Mouse (Mus musculus) embryonic facial prominence, embryonic 12.5 days (tissue): ENCODE data around the gene Zcchc2. TPM values are rescaled to one million over a fixed set of nuclear protein-coding genes. Genes with fewer than 3 reads are reported as not detected.
A peak's percentile ranks its signal among the peaks of the same experiment; 100 is the strongest.

Experiments
- ATAC-seq: fragments of 200-750 bp; cut with Nextera tagmentation; 2 replicates; pipeline ENCODE4 v1.8.0; 2017; ENCODE audit not compliant: insufficient number of reproducible peaks, insufficient read depth, low FRiP score, low TSS enrichment
- H3K27ac ChIP-seq: fragments of 300-500 bp; sonication (generic); 2 replicates; pipeline ENCODE4 v1.5.1; 2016; ENCODE audit warnings: mild to moderate bottlenecking
- H3K27me3 ChIP-seq: fragments of 300-500 bp; sonication (generic); 2 replicates; pipeline ENCODE4 v1.6.1; 2016; ENCODE audit warnings: mild to moderate bottlenecking, moderate library complexity
- H3K36me3 ChIP-seq: fragments of 300-500 bp; sonication (generic); 2 replicates; pipeline ENCODE4 v1.6.1; 2016; ENCODE audit warnings: mild to moderate bottlenecking
- H3K4me1 ChIP-seq: fragments of 300-500 bp; sonication (generic); 2 replicates; pipeline ENCODE4 v1.6.1; 2016
- H3K4me2 ChIP-seq: fragments of 300-500 bp; sonication (generic); replicated peaks from 2 replicates; pipeline ENCODE4 v1.6.1; 2016; ENCODE audit warnings: mild to moderate bottlenecking, moderate library complexity
- H3K4me3 ChIP-seq: fragments of 300-500 bp; sonication (generic); 2 replicates; pipeline ENCODE4 v1.5.1; 2016; ENCODE audit warnings: mild to moderate bottlenecking
- H3K9ac ChIP-seq: fragments of 300-500 bp; sonication (generic); 2 replicates; pipeline ENCODE4 v1.6.1; 2016; ENCODE audit warnings: mild to moderate bottlenecking, moderate library complexity
- H3K9me3 ChIP-seq: fragments of 300-500 bp; sonication (generic); 2 replicates; pipeline ENCODE4 v1.6.1; 2016; ENCODE audit warnings: mild to moderate bottlenecking, moderate library complexity
- WGBS: fragments of 180-500 bp; shearing (Covaris S2); methylation state at CpG from one replicate; pipeline ENCODE4 v1.1.7; 2016; 5-methylcytosine and 5-hydroxymethylcytosine counted together
- polyA plus RNA-seq: library from polyadenylated mRNA; unstranded; fragments of >200 nt; fragmentation: Nextera tagmentation; extraction: Ambion mirVana; gene quantifications from 2 replicates; pipeline ENCODE4 v1.2.1, GENCODE M21; 2016

Zcchc2 gene
- polyA plus RNA-seq, 1 experiment from 2014 or later: 2.3 TPM

GRCm38 (mm10) chr1:105965189-105965588 lies 25.0 kb upstream of the Zcchc2 start:
- 83% methylated on average over 5 of the region's 5 CpGs for WGBS

GRCm38 (mm10) chr1:105971490-105972170 lies 18.6 kb upstream of the Zcchc2 start:
- Histone ChIP-seq H3K36me3 (no peaks in the 10 kb centered on the region), H3K4me1 (peaks cover 4% of the 10 kb centered on the region; the same call in 1 of the 2 replicates), H3K27me3 (no peaks in the 10 kb centered on the region), H3K9me3 (no peaks in the 10 kb centered on the region), H3K27ac (no peak overlapping the region), H3K4me3 (no peak overlapping the region), H3K4me2 (no peak overlapping the region), H3K9ac (no peak overlapping the region)
- no peak for ATAC-seq
- 64% methylated on average over 10 of the region's 10 CpGs for WGBS

More at GRCm38 (mm10) chr1:105965189-105965588, 25.0 kb upstream of the Zcchc2 start:
- H3K4me1 ChIP-seq: no peaks in the 10 kb centered on the region
- H3K9me3 ChIP-seq: no peaks in the 10 kb centered on the region
- no peak overlapping the region for H3K4me3 ChIP-seq
- H3K27ac ChIP-seq: no peak overlapping the region
- no peaks in the 10 kb centered on the region for H3K27me3 ChIP-seq
- no peak overlapping the region for H3K9ac ChIP-seq
- H3K4me2 ChIP-seq: no peak overlapping the region
- H3K36me3 ChIP-seq: no peaks in the 10 kb centered on the region
- ATAC-seq: no peak

- Histone ChIP-seq H3K27me3 (no peaks in the 10 kb centered on the region), H3K27ac (no peak overlapping the region), H3K4me3 (no peak overlapping the region), H3K9ac (no peak overlapping the region), H3K36me3 (no peaks in the 10 kb centered on the region), H3K9me3 (no peaks in the 10 kb centered on the region), H3K4me2 (no peak overlapping the region), H3K4me1 (peaks cover 4% of the 10 kb centered on the region; the same call in 1 of the 2 replicates)
- WGBS: 47% methylated on average over 2 of the region's 2 CpGs
- no peak for ATAC-seq
Measured at GRCm38 (mm10) chr1:105974023-105974422, 16.2 kb upstream of the Zcchc2 start.

GRCm38 (mm10) chr1:105977446-105978094 lies 12.6 kb upstream of the Zcchc2 start:
- Histone ChIP-seq H3K9ac (no peak overlapping the region), H3K4me2 (no peak overlapping the region), H3K9me3 (no peaks in the 10 kb centered on the region), H3K27ac (no peak overlapping the region), H3K4me1 (peaks cover 4% of the 10 kb centered on the region; the same call in 1 of the 2 replicates), H3K4me3 (no peak overlapping the region), H3K36me3 (no peaks in the 10 kb centered on the region), H3K27me3 (no peaks in the 10 kb centered on the region)
- 89% methylated on average over 7 of the region's 7 CpGs for WGBS
- no peak for ATAC-seq

GRCm38 (mm10) chr1:105980849-105981610 lies 9.2 kb upstream of the Zcchc2 start:
- Histone ChIP-seq H3K4me2 (no peak overlapping the region), H3K4me1 (peaks cover 4% of the 10 kb centered on the region; the same call in 1 of the 2 replicates), H3K9ac (no peak overlapping the region), H3K27ac (no peak overlapping the region), H3K36me3 (no peaks in the 10 kb centered on the region), H3K4me3 (no peak overlapping the region), H3K27me3 (no peaks in the 10 kb centered on the region), H3K9me3 (no peaks in the 10 kb centered on the region)
- WGBS: 50% methylated on average over 6 of the region's 6 CpGs
- ATAC-seq: no peak

GRCm38 (mm10) chr1:105982496-105983364 lies 7.5 kb upstream of the Zcchc2 start:
- WGBS: 65% methylated on average over 6 of the region's 6 CpGs
- no peak for ATAC-seq
- H3K27ac ChIP-seq: no peak overlapping the region

GRCm38 (mm10) chr1:105984172-105984571 lies 6.0 kb upstream of the Zcchc2 start:
- H3K9ac ChIP-seq: no peak overlapping the region
- no peak overlapping the region for H3K27ac ChIP-seq
- H3K4me1 ChIP-seq: peaks cover 7% of the 10 kb centered on the region; the same call in 1 of the 2 replicates
- no peaks in the 10 kb centered on the region for H3K9me3 ChIP-seq
- H3K4me3 ChIP-seq: no peak overlapping the region
- WGBS: 95% methylated on average over 3 of the region's 3 CpGs
- no peak for ATAC-seq
- no peak overlapping the region for H3K4me2 ChIP-seq
- no peaks in the 10 kb centered on the region for H3K27me3 ChIP-seq
- H3K36me3 ChIP-seq: no peaks in the 10 kb centered on the region

More at GRCm38 (mm10) chr1:105982496-105983364, 7.5 kb upstream of the Zcchc2 start:
- H3K4me1 ChIP-seq: peaks cover 4% of the 10 kb centered on the region; the same call in 1 of the 2 replicates
- no peaks in the 10 kb centered on the region for H3K36me3 ChIP-seq
- no peaks in the 10 kb centered on the region for H3K9me3 ChIP-seq
- no peak overlapping the region for H3K4me3 ChIP-seq
- no peak overlapping the region for H3K9ac ChIP-seq
- H3K27me3 ChIP-seq: no peaks in the 10 kb centered on the region
- H3K4me2 ChIP-seq: no peak overlapping the region

GRCm38 (mm10) chr1:105988171-105988570 lies 2.0 kb upstream of the Zcchc2 start:
- ATAC-seq: no peak
- H3K27me3 ChIP-seq: 0 out of 2 replicates have a peak, but pooled peaks cover 3% of the 10 kb centered on the region
- H3K27ac ChIP-seq: no peak overlapping the region
- H3K4me1 ChIP-seq: peaks cover 17% of the 10 kb centered on the region
- H3K4me3 ChIP-seq: no peak overlapping the region
- WGBS: 38% methylated on average over 3 of the region's 3 CpGs
- H3K9me3 ChIP-seq: no peaks in the 10 kb centered on the region
- no peak overlapping the region for H3K9ac ChIP-seq
- H3K36me3 ChIP-seq: no peaks in the 10 kb centered on the region
- H3K4me2 ChIP-seq: no peak overlapping the region

GRCm38 (mm10) chr1:105988903-105989639 lies 1.1 kb upstream of the Zcchc2 start:
- 0 out of 2 replicates have a peak, but pooled peaks cover 3% of the 10 kb centered on the region for H3K27me3 ChIP-seq
- no peak for ATAC-seq
- H3K4me1 ChIP-seq: peaks cover 21% of the 10 kb centered on the region
- no peak overlapping the region for H3K27ac ChIP-seq
- WGBS: 74% methylated on average over 14 of the region's 14 CpGs
- H3K9ac ChIP-seq: peak overlapping the region; percentile 63; the same call in 1 of the 2 replicates
- no peaks in the 10 kb centered on the region for H3K36me3 ChIP-seq
- H3K9me3 ChIP-seq: no peaks in the 10 kb centered on the region
- H3K4me2 ChIP-seq: peak overlapping the region; percentile 98
- H3K4me3 ChIP-seq: peak overlapping the region; percentile 80

GRCm38 (mm10) chr1:105989640-105989984 lies 594 bp upstream of the Zcchc2 start:
- Histone ChIP-seq H3K4me2 (peak overlapping the region; percentile 98), H3K27me3 (0 out of 2 replicates have a peak, but pooled peaks cover 3% of the 10 kb centered on the region), H3K9me3 (no peaks in the 10 kb centered on the region), H3K9ac (peak overlapping the region; percentile 63), H3K4me1 (peaks cover 21% of the 10 kb centered on the region), H3K27ac (no peak overlapping the region), H3K4me3 (peak overlapping the region; percentile 80), H3K36me3 (no peaks in the 10 kb centered on the region)
- 0 out of 2 replicates have a peak, but pooled peaks have one; percentile 1 for ATAC-seq
- WGBS: 1% methylated on average over 13 of the region's 13 CpGs
